Mouse (Mus musculus) left cerebral cortex, adult 11 months (tissue): ENCODE results near the gene Laptm5.
A peak's percentile ranks its signal among the peaks of the same experiment; 100 is the strongest.

Experiments used
- DNase-seq: peaks from one replicate; pipeline ENCODE4 v3.0.0; 2022; ENCODE audit warnings: low spot score

The Laptm5 gene

GRCm38 (mm10) chr4:130899782-130900427 is 13.0 kb upstream of the Laptm5 start:
- DNase-seq, result no peak

- no peak for DNase-seq
Observed at GRCm38 (mm10) chr4:130900746-130901145, 12.2 kb upstream of the Laptm5 start.

- DNase-seq, result no peak
Observed at GRCm38 (mm10) chr4:130902289-130902781, 10.6 kb upstream of the Laptm5 start.

GRCm38 (mm10) chr4:130905025-130905424 is 7.9 kb upstream of the Laptm5 start:
- DNase-seq, result no peak

- no peak for DNase-seq
Observed at GRCm38 (mm10) chr4:130905882-130906281, 7.0 kb upstream of the Laptm5 start.

- DNase-seq, result no peak
Observed at GRCm38 (mm10) chr4:130906296-130906695, 6.6 kb upstream of the Laptm5 start.

- no peak for DNase-seq
Observed at GRCm38 (mm10) chr4:130907200-130908069, 5.5 kb upstream of the Laptm5 start.

- DNase-seq, result no peak
Observed at GRCm38 (mm10) chr4:130908133-130908532, 4.8 kb upstream of the Laptm5 start.

- peak; percentile 39 for DNase-seq
Observed at GRCm38 (mm10) chr4:130909167-130909874, 3.6 kb upstream of the Laptm5 start.

GRCm38 (mm10) chr4:130910666-130911065 is 2.3 kb upstream of the Laptm5 start:
- no peak for DNase-seq

GRCm38 (mm10) chr4:130912626-130913025 is 299 bp upstream of the Laptm5 start:
- no peak for DNase-seq

- DNase-seq, result no peak
Observed at GRCm38 (mm10) chr4:130913511-130913910, 586 bp downstream of the Laptm5 start.

- no peak for DNase-seq
Observed at GRCm38 (mm10) chr4:130914011-130914410, 1.1 kb downstream of the Laptm5 start.

- DNase-seq, result no peak
Observed at GRCm38 (mm10) chr4:130914527-130914926, 1.6 kb downstream of the Laptm5 start.

GRCm38 (mm10) chr4:130915006-130915667 is 2.2 kb downstream of the Laptm5 start:
- DNase-seq, result no peak

GRCm38 (mm10) chr4:130915668-130916035 is 2.7 kb downstream of the Laptm5 start:
- no peak for DNase-seq

GRCm38 (mm10) chr4:130916639-130917038 is 3.7 kb downstream of the Laptm5 start:
- DNase-seq, result no peak

- no peak for DNase-seq
Observed at GRCm38 (mm10) chr4:130917564-130917963, 4.6 kb downstream of the Laptm5 start.

- no peak for DNase-seq
Observed at GRCm38 (mm10) chr4:130918805-130919749, 6.2 kb downstream of the Laptm5 start.

- no peak for DNase-seq
Observed at GRCm38 (mm10) chr4:130919750-130920356, 6.9 kb downstream of the Laptm5 start.
